Mouse (Mus musculus) liver, embryonic 12.5 days (tissue): ENCODE data around the gene Apeh. TPM values are rescaled to one million over a fixed set of nuclear protein-coding genes. Genes with fewer than 3 reads are reported as not detected.

ENCODE experiments used
- ATAC-seq: fragments of 200-750 bp; cut with Nextera tagmentation; 2 replicates; pipeline ENCODE4 v1.8.0; 2017; ENCODE audit warnings: moderate number of reproducible peaks, mild to moderate bottlenecking, moderate library complexity
- H3K27ac ChIP-seq: fragments of 300-500 bp; sonication (generic); 2 replicates; pipeline ENCODE4 v1.5.1; 2016; ENCODE audit warnings: mild to moderate bottlenecking
- H3K27me3 ChIP-seq: fragments of 300-500 bp; sonication (generic); replicated peaks from 2 replicates; pipeline ENCODE4 v1.6.1; 2016; ENCODE audit warnings: mild to moderate bottlenecking, moderate library complexity
- H3K36me3 ChIP-seq: fragments of 300-500 bp; sonication (generic); 2 replicates; pipeline ENCODE4 v1.6.1; 2016; ENCODE audit warnings: mild to moderate bottlenecking, moderate library complexity
- H3K4me1 ChIP-seq: fragments of 300-500 bp; sonication (generic); 2 replicates; pipeline ENCODE4 v1.6.1; 2016
- H3K4me2 ChIP-seq: fragments of 300-500 bp; sonication (generic); 2 replicates; pipeline ENCODE4 v1.6.1; 2016; ENCODE audit warnings: mild to moderate bottlenecking, moderate library complexity
- H3K4me3 ChIP-seq: fragments of 300-500 bp; sonication (generic); 2 replicates; pipeline ENCODE4 v1.5.1; 2016; ENCODE audit warnings: mild to moderate bottlenecking, moderate library complexity
- H3K9ac ChIP-seq: fragments of 300-500 bp; sonication (generic); 2 replicates; pipeline ENCODE4 v1.6.1; 2016; ENCODE audit warnings: mild to moderate bottlenecking, moderate library complexity
- H3K9me3 ChIP-seq: fragments of 300-500 bp; sonication (generic); replicated peaks from 2 replicates; pipeline ENCODE4 v1.6.1; 2016; ENCODE audit warnings: mild to moderate bottlenecking, moderate library complexity
- WGBS: fragments of 180-500 bp; shearing (Covaris S2); methylation state at CpG from one replicate; pipeline ENCODE4 v1.1.7; 2016; ENCODE audit not compliant: insufficient replicate concordance; 5-methylcytosine and 5-hydroxymethylcytosine counted together
- polyA plus RNA-seq: library from polyadenylated mRNA; unstranded; fragments of >200 nt; fragmentation: Nextera tagmentation; extraction: Ambion mirVana; gene quantifications from 2 replicates; pipeline ENCODE4 v1.2.1, GENCODE M21; 2016

The Apeh gene
- polyA plus RNA-seq, 1 experiment from 2014 or later: 215 TPM

DNA sequence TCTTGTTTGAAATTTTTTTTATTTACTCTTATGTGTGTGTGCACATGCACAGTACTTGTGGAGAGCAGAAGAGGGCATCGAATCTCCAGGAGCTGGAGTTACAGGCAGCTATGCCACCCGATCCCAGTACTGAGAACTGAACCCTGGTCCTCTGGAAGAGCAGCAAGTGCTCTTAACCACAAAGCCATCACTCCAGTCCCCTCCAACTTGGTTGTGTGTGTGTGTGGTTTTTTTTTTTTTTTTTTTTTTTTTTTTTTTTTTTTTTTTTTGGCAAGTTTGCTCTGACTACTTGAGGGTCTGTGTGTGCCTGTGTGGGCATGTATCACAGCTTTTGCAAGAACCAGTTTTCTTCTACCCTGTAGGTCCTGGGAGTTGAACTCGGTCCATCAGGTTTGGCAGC is 38.0 kb upstream of the Apeh start:
- peaks cover 54% of the 10 kb centered on the region for H3K27me3 ChIP-seq
- H3K36me3 ChIP-seq: no peaks in the 10 kb centered on the region
- H3K9ac ChIP-seq: no peak overlapping the region
- H3K27ac ChIP-seq: no peak overlapping the region
- H3K4me3 ChIP-seq: no peak overlapping the region
- H3K4me1 ChIP-seq: peaks cover 12% of the 10 kb centered on the region; the same call in 1 of the 2 replicates
- H3K4me2 ChIP-seq: no peak overlapping the region
- WGBS: 76% methylated on average over 3 of the region's 3 CpGs
- no peak for ATAC-seq
- H3K9me3 ChIP-seq: no peaks in the 10 kb centered on the region

DNA sequence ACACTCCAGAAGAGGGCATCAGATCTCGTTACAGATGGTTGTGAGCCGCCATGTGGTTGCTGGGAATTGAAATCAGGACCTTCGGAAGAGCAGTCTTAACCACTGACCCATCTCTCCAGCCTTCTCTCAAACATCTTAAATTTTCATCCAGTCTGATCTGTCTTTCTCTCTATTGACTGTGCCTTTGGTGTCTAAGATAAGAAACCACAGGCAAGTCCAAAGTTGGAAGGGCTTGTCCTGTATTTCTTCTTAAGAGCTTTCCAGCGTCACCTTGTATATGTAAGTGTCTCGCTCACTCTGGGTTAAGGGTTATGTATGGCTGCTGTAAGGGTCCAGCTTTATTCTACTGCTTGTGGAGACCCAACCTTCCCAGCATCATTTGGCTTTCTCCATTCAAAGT is 37.1 kb upstream of the Apeh start:
- H3K4me1 ChIP-seq: peaks cover 12% of the 10 kb centered on the region; the same call in 1 of the 2 replicates
- no peaks in the 10 kb centered on the region for H3K36me3 ChIP-seq
- H3K4me2 ChIP-seq: no peak overlapping the region
- H3K27ac ChIP-seq: no peak overlapping the region
- ATAC-seq: no peak
- H3K9me3 ChIP-seq: no peaks in the 10 kb centered on the region
- peaks cover 46% of the 10 kb centered on the region for H3K27me3 ChIP-seq
- H3K9ac ChIP-seq: no peak overlapping the region
- 42% methylated on average over 5 of the region's 5 CpGs for WGBS
- H3K4me3 ChIP-seq: no peak overlapping the region

DNA sequence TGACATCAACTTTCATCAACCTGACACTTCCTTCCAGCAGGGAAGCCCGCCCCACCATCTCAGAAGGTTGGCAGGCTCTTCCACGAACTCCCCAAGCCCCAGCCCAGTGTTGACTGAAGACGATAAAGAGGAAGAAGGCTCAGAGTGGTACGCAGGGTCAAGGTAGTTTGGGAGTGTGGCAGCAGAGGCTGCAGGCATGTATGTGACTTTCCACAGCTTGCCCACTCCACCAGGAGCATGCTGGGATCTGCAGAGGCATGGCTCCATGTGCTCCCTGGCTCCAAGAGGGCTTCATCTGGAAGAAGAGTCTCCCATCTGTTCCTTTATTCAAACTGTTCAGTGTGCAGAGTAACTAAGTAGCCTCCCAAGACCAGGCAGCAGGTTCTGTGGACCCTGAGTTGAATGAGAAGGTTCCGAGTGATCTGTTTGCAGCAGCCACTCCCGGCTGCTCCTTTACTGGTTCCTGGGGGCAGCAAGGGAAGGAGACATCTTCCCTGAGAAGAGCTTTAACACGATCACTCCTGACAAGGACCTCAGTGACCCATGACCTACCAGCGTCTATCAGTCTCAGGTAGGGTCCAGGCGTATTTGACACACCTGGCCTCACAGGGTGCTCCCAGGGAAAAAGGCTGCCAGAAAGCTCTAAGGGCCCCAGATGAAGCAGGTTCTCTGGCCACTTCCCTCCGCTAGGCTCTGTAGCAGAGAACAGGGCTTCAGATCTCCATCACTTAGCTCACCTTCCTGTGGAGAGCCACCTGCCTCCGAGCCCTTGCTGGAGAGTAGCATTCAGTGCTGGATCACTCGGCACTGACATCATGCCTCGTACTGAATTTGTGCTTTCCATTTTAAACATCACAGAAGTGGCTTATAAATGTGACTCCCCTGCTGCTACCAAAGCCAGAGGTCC is 34.9 kb upstream of the Apeh start:
- WGBS: 60% methylated on average over 13 of the region's 13 CpGs
- H3K4me3 ChIP-seq: no peak overlapping the region
- no peak overlapping the region for H3K27ac ChIP-seq
- peaks cover 7% of the 10 kb centered on the region; the same call in 1 of the 2 replicates for H3K4me1 ChIP-seq
- no peak for ATAC-seq
- H3K36me3 ChIP-seq: no peaks in the 10 kb centered on the region
- H3K27me3 ChIP-seq: peaks cover 39% of the 10 kb centered on the region
- no peak overlapping the region for H3K4me2 ChIP-seq
- H3K9ac ChIP-seq: no peak overlapping the region
- H3K9me3 ChIP-seq: no peaks in the 10 kb centered on the region

DNA sequence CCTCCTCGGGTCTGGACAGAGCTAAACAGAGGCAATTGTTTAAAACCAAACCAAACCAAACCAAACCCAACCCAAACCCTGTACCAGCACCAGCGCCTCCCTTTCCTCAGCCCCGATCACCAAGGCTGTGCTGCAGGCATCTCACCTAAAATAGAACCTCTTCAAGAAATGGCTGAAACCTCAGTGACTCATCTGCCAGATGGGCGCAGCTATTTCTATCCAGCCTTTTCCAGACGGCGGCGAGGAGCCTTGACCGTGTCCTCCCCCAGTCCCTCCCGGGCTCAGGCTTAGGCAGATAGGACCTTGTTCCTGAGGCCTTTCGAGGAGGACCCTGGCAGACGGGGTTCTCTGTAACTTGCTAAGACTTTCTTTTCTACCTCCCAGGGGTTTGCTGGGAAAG is 33.8 kb upstream of the Apeh start:
- 69% methylated on average over 11 of the region's 11 CpGs for WGBS
- ATAC-seq: no peak

DNA sequence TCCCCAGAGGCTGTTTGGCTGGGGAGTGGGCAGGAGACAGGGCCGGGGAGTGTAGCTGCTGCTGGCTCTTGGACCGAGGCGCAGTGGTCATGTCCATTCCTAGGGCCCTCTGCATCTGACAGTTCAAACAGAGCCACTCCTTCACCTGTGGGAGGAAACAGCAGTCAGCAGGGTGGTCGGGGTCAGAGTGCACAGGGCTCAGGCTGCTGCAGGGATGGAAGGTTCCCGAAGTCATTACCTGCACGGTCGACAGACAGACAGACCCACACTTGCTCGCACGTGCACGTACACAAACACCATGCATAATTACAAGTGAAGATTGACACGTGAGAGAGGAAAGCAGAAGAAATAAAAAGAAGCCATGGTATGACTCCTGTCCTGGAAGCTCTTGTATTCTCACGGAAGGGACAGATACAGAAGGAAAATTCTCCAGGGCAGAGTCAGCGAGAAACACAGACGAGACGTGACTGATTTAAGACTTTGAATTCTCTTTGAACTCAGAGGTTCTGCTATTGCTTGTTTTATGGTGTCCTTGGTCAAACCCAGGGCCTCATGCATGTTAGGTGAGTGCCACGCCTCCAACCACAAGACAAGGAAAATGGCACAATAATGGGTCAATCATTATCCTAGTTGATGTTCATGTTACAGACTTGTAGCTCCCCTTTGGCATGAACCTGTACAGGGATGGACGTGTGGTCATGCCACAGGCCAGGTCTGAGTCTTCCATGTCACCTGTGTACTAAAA is 32.2 kb upstream of the Apeh start:
- WGBS: 73% methylated on average over 17 of the region's 17 CpGs
- no peak overlapping the region for H3K4me2 ChIP-seq

More for the DNA sequence above, 33.8 kb upstream of the Apeh start:
- H3K36me3 ChIP-seq: no peaks in the 10 kb centered on the region
- no peak overlapping the region for H3K4me2 ChIP-seq
- peaks cover 7% of the 10 kb centered on the region; the same call in 1 of the 2 replicates for H3K4me1 ChIP-seq
- no peak overlapping the region for H3K9ac ChIP-seq
- no peak overlapping the region for H3K4me3 ChIP-seq
- H3K9me3 ChIP-seq: no peaks in the 10 kb centered on the region
- H3K27ac ChIP-seq: no peak overlapping the region
- H3K27me3 ChIP-seq: peaks cover 40% of the 10 kb centered on the region

DNA sequence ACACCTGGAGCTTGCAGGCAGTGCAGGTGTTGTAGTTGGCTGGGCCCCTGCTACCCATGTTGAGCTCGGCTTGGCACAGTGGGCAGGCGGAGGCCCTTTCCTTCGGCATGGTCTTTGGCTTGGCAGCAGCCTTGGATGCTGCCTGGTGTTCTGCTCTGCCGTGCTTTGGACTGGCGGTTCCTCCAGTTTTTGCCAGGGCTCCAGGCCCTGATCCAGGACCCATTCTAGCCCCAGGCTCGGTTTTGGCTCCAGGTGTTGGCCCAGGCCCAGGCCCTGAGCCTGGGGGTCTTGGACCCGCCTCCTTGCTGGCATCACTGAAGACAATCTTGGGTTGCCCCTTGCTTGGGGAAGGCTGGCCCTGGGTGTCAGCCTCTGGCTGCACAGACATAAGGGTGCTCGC is 31.3 kb upstream of the Apeh start:
- H3K36me3 ChIP-seq: no peaks in the 10 kb centered on the region
- no peak overlapping the region for H3K4me3 ChIP-seq
- 71% methylated on average over 8 of the region's 8 CpGs for WGBS
- H3K27me3 ChIP-seq: peaks cover 46% of the 10 kb centered on the region
- no peak for ATAC-seq
- H3K27ac ChIP-seq: no peak overlapping the region
- H3K9ac ChIP-seq: no peak overlapping the region
- H3K4me1 ChIP-seq: peaks cover 2% of the 10 kb centered on the region
- H3K9me3 ChIP-seq: no peaks in the 10 kb centered on the region
- no peak overlapping the region for H3K4me2 ChIP-seq

More for the DNA sequence above, 32.2 kb upstream of the Apeh start:
- ATAC-seq: no peak
- Histone ChIP-seq H3K4me1 (peaks cover 2% of the 10 kb centered on the region; the same call in 1 of the 2 replicates), H3K27me3 (peaks cover 45% of the 10 kb centered on the region), H3K36me3 (no peaks in the 10 kb centered on the region), H3K9me3 (no peaks in the 10 kb centered on the region), H3K4me3 (no peak overlapping the region), H3K9ac (no peak overlapping the region), H3K27ac (no peak overlapping the region)

DNA sequence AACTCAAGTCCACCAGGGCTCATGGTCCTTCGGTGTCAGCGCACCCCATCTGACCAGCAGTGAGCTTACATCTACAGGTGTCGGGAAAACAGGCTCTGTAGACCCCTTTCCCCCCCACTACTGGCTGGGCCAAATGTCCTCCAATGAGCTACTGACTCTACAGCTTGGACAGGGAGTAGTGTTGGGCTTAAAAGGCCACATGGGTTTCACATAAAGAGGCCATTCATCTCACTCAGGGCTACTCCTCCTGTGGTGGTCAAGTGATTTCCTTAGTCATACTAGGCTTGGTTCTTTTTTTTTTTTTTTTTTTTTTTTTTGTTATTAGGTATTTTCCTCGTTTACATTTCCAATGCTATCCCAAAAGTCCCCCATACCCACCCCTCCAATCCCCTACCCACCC is 29.5 kb upstream of the Apeh start:
- Histone ChIP-seq H3K9me3 (no peaks in the 10 kb centered on the region), H3K4me2 (no peak overlapping the region), H3K36me3 (no peaks in the 10 kb centered on the region), H3K27me3 (peaks cover 28% of the 10 kb centered on the region), H3K4me3 (no peak overlapping the region), H3K9ac (no peak overlapping the region), H3K27ac (no peak overlapping the region), H3K4me1 (peaks cover 18% of the 10 kb centered on the region)
- WGBS: 74% methylated on average over 4 of the region's 4 CpGs
- no peak for ATAC-seq

DNA sequence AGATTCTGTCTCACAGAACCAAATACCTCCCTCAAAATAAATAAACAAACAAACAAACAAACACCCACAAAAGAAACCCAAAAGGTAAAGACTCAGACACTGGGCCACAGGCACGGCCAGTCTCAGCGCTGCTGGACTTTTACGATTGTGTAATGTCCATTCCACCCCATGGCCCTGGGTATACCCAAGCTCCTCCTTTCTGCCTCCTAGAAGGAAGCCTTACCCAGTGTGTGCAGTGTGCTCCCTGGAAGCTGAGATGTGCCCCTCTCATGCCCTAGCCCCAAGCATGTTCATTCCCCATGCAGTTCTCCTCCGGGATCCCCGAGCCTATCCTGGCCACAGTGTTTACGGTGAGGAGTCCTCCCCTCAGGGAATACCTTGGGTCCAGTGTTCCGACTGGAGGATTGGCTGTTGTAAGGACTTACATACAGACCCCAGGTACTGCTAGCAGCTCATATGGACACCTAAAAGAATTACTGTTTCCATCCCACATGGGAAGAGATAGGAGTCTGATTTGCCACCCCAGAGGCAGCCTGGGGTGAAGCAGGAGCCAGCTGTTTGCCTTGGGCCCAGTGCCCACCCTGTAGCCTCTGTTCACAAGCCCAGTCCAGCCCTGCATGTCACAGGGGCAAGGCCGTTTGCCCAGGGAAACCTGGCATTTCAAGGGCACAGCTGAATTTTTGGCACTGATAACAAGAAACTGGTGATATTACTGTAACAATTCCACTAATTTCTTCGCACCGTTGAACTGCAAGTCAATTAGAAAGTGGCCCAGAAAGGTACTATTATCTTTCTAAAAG is 27.0 kb upstream of the Apeh start:
- WGBS: 78% methylated on average over 10 of the region's 10 CpGs
- no peak overlapping the region for H3K9ac ChIP-seq
- no peak for ATAC-seq
- no peak overlapping the region for H3K27ac ChIP-seq
- H3K4me3 ChIP-seq: no peak overlapping the region
- no peaks in the 10 kb centered on the region for H3K36me3 ChIP-seq
- H3K9me3 ChIP-seq: no peaks in the 10 kb centered on the region
- peaks cover 19% of the 10 kb centered on the region; the same call in 1 of the 2 replicates for H3K27me3 ChIP-seq
- H3K4me2 ChIP-seq: no peak overlapping the region
- H3K4me1 ChIP-seq: peaks cover 21% of the 10 kb centered on the region

DNA sequence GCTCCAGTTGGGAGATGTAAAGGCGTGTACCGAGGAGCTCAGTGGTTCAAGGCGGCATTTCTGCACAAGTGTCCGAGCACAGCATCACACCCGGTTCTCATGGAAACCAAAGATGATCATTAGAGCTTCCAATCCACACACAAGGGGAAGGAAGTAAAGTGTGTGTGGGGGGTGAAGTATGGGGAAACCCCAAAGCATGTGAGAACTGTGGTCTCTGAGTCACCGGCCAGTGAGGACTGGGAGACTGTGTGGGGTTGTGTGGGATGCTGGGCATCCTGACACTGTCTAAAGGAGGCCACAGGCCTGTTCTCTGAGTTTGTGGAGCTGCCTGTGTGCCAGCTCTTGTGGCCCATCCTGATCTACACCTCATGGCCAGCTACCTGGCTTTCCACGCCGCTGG is 26.3 kb upstream of the Apeh start:
- H3K27ac ChIP-seq: no peak overlapping the region
- no peak for ATAC-seq
- no peaks in the 10 kb centered on the region for H3K36me3 ChIP-seq
- H3K4me1 ChIP-seq: peaks cover 21% of the 10 kb centered on the region
- peaks cover 26% of the 10 kb centered on the region for H3K27me3 ChIP-seq
- H3K4me2 ChIP-seq: no peak overlapping the region
- no peak overlapping the region for H3K9ac ChIP-seq
- WGBS: 71% methylated on average over 8 of the region's 8 CpGs
- no peaks in the 10 kb centered on the region for H3K9me3 ChIP-seq
- H3K4me3 ChIP-seq: no peak overlapping the region

DNA sequence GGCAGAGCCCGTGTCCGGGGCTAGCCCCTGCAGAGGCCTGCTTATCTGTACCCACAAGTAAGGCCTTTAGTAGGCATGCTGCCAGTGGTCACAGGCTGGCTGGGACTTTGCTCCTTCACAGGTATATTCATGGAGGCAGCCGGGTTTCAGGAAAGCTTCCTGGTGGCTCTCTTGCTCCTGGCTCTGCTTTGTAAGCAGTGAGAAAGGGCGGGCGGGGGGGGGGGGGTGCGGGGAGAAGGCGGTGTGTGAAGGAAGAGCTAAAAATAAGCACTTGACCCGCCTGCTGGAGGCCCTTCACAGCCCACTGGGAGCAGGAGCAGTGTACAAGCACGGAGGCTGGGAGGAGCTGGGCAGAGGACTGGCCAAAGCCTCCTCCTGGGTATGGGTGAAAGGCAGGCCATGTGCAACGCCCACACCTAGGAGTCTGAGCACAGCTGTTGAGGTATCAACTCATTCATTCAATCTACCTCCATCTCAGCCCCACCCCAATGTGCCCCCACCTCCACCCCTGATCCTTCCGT is 25.5 kb upstream of the Apeh start:
- ATAC-seq: 0 out of 2 replicates have a peak, but pooled peaks have one; percentile 8
- WGBS: 23% methylated on average over 11 of the region's 11 CpGs

DNA sequence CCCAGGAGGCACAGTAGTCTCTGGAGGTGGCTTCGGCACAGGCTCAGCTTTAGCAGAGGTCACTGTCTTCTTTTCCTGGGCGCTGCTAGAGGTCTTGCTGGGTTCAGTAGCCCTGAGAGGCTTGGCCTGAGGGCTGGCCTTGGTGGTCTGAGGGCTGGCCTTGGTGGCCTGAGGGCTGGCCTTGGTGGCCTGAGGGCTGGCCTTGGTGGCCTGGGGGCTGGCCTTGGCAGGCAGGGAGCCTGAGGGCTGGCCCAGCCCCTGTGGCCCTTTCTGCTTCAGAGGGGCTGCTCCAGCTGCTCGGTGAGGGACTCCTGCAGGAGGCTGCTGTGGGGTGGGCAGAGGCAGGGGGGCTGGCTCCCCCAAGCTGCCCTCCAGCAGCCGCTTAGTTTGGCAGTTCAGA is 22.7 kb upstream of the Apeh start:
- peaks cover 21% of the 10 kb centered on the region for H3K4me1 ChIP-seq
- no peak for ATAC-seq
- 48% methylated on average over 4 of the region's 4 CpGs for whole genome bisulfite sequencing
- H3K4me2 ChIP-seq: no peak overlapping the region
- H3K36me3 ChIP-seq: no peaks in the 10 kb centered on the region
- no peak overlapping the region for H3K27ac ChIP-seq
- no peak overlapping the region for H3K9ac ChIP-seq
- H3K4me3 ChIP-seq: no peak overlapping the region
- H3K9me3 ChIP-seq: no peaks in the 10 kb centered on the region
- peaks cover 55% of the 10 kb centered on the region for H3K27me3 ChIP-seq

More for the DNA sequence above, 25.5 kb upstream of the Apeh start:
- no peak overlapping the region for H3K27ac ChIP-seq
- H3K4me1 ChIP-seq: peaks cover 21% of the 10 kb centered on the region
- H3K27me3 ChIP-seq: peaks cover 33% of the 10 kb centered on the region
- H3K4me2 ChIP-seq: no peak overlapping the region
- no peaks in the 10 kb centered on the region for H3K9me3 ChIP-seq
- no peak overlapping the region for H3K4me3 ChIP-seq
- H3K36me3 ChIP-seq: no peaks in the 10 kb centered on the region
- 0 out of 2 replicates have a peak overlapping the region, but pooled peaks have one; percentile 6 for H3K9ac ChIP-seq
